Mouse (Mus musculus): Measurements from ENCODE around the gene Phlda3. TPM values are rescaled to one million over a fixed set of nuclear protein-coding genes. Genes with fewer than 3 reads are reported as not detected.

The Phlda3 gene
- polyA plus RNA-seq, 1 experiment from 2014 or later: 22.8 TPM

Other genes with a start within 250 kb of the Phlda3 start
- 14.5 and 16.5 TPM in 2 replicates for gene Nav1, start 158.8 kb upstream of the Phlda3 start, polyA plus RNA-seq (2016; fragmentation: Nextera tagmentation; extraction: Ambion mirVana)
- gene Csrp1, start 46.1 kb upstream of the Phlda3 start, polyA plus RNA-seq (2016; fragmentation: Nextera tagmentation; extraction: Ambion mirVana): 41.9 and 44.9 TPM in 2 replicates
- gene Tnni1, start 13.3 kb downstream of the Phlda3 start, polyA plus RNA-seq (2016; fragmentation: Nextera tagmentation; extraction: Ambion mirVana): 0.72 and 0.78 TPM in 2 replicates
- gene Lad1, start 52.5 kb downstream of the Phlda3 start, polyA plus RNA-seq (2016; fragmentation: Nextera tagmentation; extraction: Ambion mirVana): 0.15 and 0.59 TPM in 2 replicates
- 0.70 and 0.74 TPM in 2 replicates for gene Tnnt2, start 70.2 kb downstream of the Phlda3 start, polyA plus RNA-seq (2016; fragmentation: Nextera tagmentation; extraction: Ambion mirVana)
- not detected in 2 replicates for gene Pkp1, start 153.1 kb downstream of the Phlda3 start, polyA plus RNA-seq (2016; fragmentation: Nextera tagmentation; extraction: Ambion mirVana)
- not detected in 2 replicates for gene Igfn1, start 240.2 kb downstream of the Phlda3 start, polyA plus RNA-seq (2016; fragmentation: Nextera tagmentation; extraction: Ambion mirVana)
- 149 and 156 TPM in 2 replicates for gene Tmem9, start 242.0 kb downstream of the Phlda3 start, polyA plus RNA-seq (2016; fragmentation: Nextera tagmentation; extraction: Ambion mirVana)

Data from midbrain, embryonic 10.5 days (tissue).